Mouse (Mus musculus): ENCODE measurements around the gene Zfp110. TPM values are rescaled to one million over a fixed set of nuclear protein-coding genes. Genes with fewer than 3 reads are reported as not detected.

Zfp110 gene
- polyA plus RNA-seq, 1 experiment from 2014 or later, result 41.5 TPM

DNA sequence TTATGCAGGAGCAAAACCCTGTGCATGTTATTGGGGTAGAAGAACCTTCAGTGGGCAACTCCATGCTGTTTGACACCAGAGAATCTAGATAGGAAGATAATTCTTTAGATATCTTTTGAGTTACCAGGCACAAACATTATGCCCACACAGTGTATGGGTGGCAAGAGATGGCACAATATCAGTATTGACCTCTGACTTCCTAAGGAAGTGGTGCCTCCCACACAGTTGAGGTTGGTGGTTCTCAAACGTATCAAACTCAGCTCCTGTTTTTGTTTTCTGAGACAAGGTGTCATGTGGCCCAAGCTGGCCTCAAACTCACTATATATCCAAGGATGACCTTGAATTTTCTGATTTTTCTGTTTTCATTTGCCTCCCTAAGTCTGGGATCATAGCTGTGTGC lies 56.8 kb downstream of the Zfp110 start:
- Histone ChIP-seq H3K9ac (no peak overlapping the region), H3K4me3 (ENCODE audit: low read depth, low read length) (no peak overlapping the region), H3K9me3 (ENCODE audit: low read depth, low read length) (no peaks in the 10 kb centered on the region), H3K4me1 (ENCODE audit: insufficient read depth) (no peaks in the 10 kb centered on the region), H3K27ac (ENCODE audit: low read depth) (no peak overlapping the region), H3K4me2 (no peak overlapping the region), H3K36me3 (ENCODE audit: insufficient read depth) (peaks cover 51% of the 10 kb centered on the region), H3K27me3 (ENCODE audit: insufficient read depth, low read length) (no peaks in the 10 kb centered on the region)
- 69% methylated on average over 1 of the region's 1 CpGs for WGBS
- DNase-seq (no peak), ATAC-seq (ENCODE audit: insufficient read depth) (no peak)
- no peak for TF ChIP-seq CTCF (IDR thresholded peaks at IDR 0.05; ENCODE audit: low read depth)

GRCm38 (mm10) chr7:12897655-12898410 lies 63.3 kb downstream of the Zfp110 start, which contains the start of gene Zscan22:
Zscan22 (plus strand) TSS chr7:12897815.
- ATAC-seq (ENCODE audit: insufficient read depth) (peak; percentile 99), DNase-seq (peak; percentile 98)
- Histone ChIP-seq H3K4me2 (peak within 1 kb of the TSS; percentile 59), H3K4me1 (ENCODE audit: insufficient read depth) (peaks cover 7% of the 10 kb centered on the region; the same call in 1 of the 2 replicates), H3K4me3 (ENCODE audit: low read depth, low read length) (peak within 1 kb of the TSS; percentile 58), H3K9me3 (ENCODE audit: low read depth, low read length) (no peaks in the 10 kb centered on the region), H3K27me3 (ENCODE audit: insufficient read depth, low read length) (no peaks in the 10 kb centered on the region), H3K27ac (ENCODE audit: low read depth) (no peak within 1 kb of the TSS), H3K36me3 (ENCODE audit: insufficient read depth) (0 out of 2 replicates have a peak, but pooled peaks cover 10% of the 10 kb centered on the region), H3K9ac (peak within 1 kb of the TSS; percentile 54)
- no peak for TF ChIP-seq CTCF (IDR thresholded peaks at IDR 0.05; ENCODE audit: low read depth)
- 6% methylated on average over 36 of the region's 36 CpGs for WGBS

Other genes with a start within 250 kb of the Zfp110 start
- gene Vmn2r53, start 226.0 kb upstream of the Zfp110 start, polyA plus RNA-seq (2014; fragmentation: Nextera tagmentation; extraction: Ambion mirVana), result 0.01 TPM in 2 replicates
- gene Vmn2r54, start 194.4 kb upstream of the Zfp110 start, polyA plus RNA-seq (2014; fragmentation: Nextera tagmentation; extraction: Ambion mirVana), result not detected in 2 replicates
- not detected in 2 replicates for gene Vmn2r55, start 149.8 kb upstream of the Zfp110 start, polyA plus RNA-seq (2014; fragmentation: Nextera tagmentation; extraction: Ambion mirVana)
- not detected in 2 replicates for gene Vmn2r56, start 99.8 kb upstream of the Zfp110 start, polyA plus RNA-seq (2014; fragmentation: Nextera tagmentation; extraction: Ambion mirVana)
- 6.9 and 7.6 TPM in 2 replicates for gene Zscan18, start 31.1 kb upstream of the Zfp110 start, polyA plus RNA-seq (2014; fragmentation: Nextera tagmentation; extraction: Ambion mirVana)
- 14.6 and 16.3 TPM in 2 replicates for gene Zfp329, start 15.9 kb upstream of the Zfp110 start, polyA plus RNA-seq (2014; fragmentation: Nextera tagmentation; extraction: Ambion mirVana)
- 4.3 and 4.7 TPM in 2 replicates for gene Zfp128, start 46.4 kb downstream of the Zfp110 start, polyA plus RNA-seq (2014; fragmentation: Nextera tagmentation; extraction: Ambion mirVana)
- 22.2 and 23.4 TPM in 2 replicates for gene Zscan22, start 63.1 kb downstream of the Zfp110 start, polyA plus RNA-seq (2014; fragmentation: Nextera tagmentation; extraction: Ambion mirVana)
- gene Rps5, start 87.5 kb downstream of the Zfp110 start, polyA plus RNA-seq (2014; fragmentation: Nextera tagmentation; extraction: Ambion mirVana), result 1,356 and 1,409 TPM in 2 replicates
- gene Rnf225, start 92.7 kb downstream of the Zfp110 start, polyA plus RNA-seq (2014; fragmentation: Nextera tagmentation; extraction: Ambion mirVana), result 0.73 and 0.97 TPM in 2 replicates
- gene Zfp324, start 131.1 kb downstream of the Zfp110 start, polyA plus RNA-seq (2014; fragmentation: Nextera tagmentation; extraction: Ambion mirVana), result 9.6 and 11.1 TPM in 2 replicates
- gene Zfp446, start 143.1 kb downstream of the Zfp110 start, polyA plus RNA-seq (2014; fragmentation: Nextera tagmentation; extraction: Ambion mirVana), result 8.1 TPM in 2 replicates
- gene Slc27a5, start 163.4 kb downstream of the Zfp110 start, polyA plus RNA-seq (2014; fragmentation: Nextera tagmentation; extraction: Ambion mirVana), result not detected in 2 replicates
- gene Trim28, start 164.4 kb downstream of the Zfp110 start, polyA plus RNA-seq (2014; fragmentation: Nextera tagmentation; extraction: Ambion mirVana), result 458 and 511 TPM in 2 replicates
- 29.8 and 30.4 TPM in 2 replicates for gene Zbtb45, start 175.3 kb downstream of the Zfp110 start, polyA plus RNA-seq (2014; fragmentation: Nextera tagmentation; extraction: Ambion mirVana)
- 123 and 128 TPM in 2 replicates for gene Chmp2a, start 200.0 kb downstream of the Zfp110 start, polyA plus RNA-seq (2014; fragmentation: Nextera tagmentation; extraction: Ambion mirVana)
- 150 and 168 TPM in 2 replicates for gene Ube2m, start 203.5 kb downstream of the Zfp110 start, polyA plus RNA-seq (2014; fragmentation: Nextera tagmentation; extraction: Ambion mirVana)
- 2.3 and 3.3 TPM in 2 replicates for gene Mzf1, start 220.0 kb downstream of the Zfp110 start, polyA plus RNA-seq (2014; fragmentation: Nextera tagmentation; extraction: Ambion mirVana)

Data from lung, embryonic 14.5 days (tissue).